Mouse (Mus musculus) left cerebral cortex, postnatal 36 days (tissue): Measurements from ENCODE around the gene Dstn. TPM values are rescaled to one million over a fixed set of nuclear protein-coding genes. Genes with fewer than 3 reads are reported as not detected.

Experiments
- DNase-seq, 2 experiments: peaks; one replicate each; pipeline ENCODE4 v3.0.0; 2021 to 2022; ENCODE audit warnings: low spot score in 2 of 2, mixed read lengths in 1 of 2
- intact Hi-C: fragments of 180-260 bp; cut with DNase I; formaldehyde crosslinking; loops from one replicate; pipeline ENCODE4 v1.15.1; 2025
- total RNA-seq, 2 experiments: library from RNA; stranded (reverse); gene quantifications; 2 replicates each; pipeline ENCODE4 v1.2.3; 2021

Gene Dstn
- total RNA-seq, 2 experiments from 2014 or later, result 161 to 182 TPM

- intact Hi-C loops, result no loop called here
- no peak for DNase-seq
Measured at GRCm38 (mm10) chr2:143912199-143912598, 2.9 kb upstream of the Dstn start.

GRCm38 (mm10) chr2:143914221-143914620 lies 899 bp upstream of the Dstn start:
- DNase-seq, result no peak
- intact Hi-C loops, result no loop called here

DNA sequence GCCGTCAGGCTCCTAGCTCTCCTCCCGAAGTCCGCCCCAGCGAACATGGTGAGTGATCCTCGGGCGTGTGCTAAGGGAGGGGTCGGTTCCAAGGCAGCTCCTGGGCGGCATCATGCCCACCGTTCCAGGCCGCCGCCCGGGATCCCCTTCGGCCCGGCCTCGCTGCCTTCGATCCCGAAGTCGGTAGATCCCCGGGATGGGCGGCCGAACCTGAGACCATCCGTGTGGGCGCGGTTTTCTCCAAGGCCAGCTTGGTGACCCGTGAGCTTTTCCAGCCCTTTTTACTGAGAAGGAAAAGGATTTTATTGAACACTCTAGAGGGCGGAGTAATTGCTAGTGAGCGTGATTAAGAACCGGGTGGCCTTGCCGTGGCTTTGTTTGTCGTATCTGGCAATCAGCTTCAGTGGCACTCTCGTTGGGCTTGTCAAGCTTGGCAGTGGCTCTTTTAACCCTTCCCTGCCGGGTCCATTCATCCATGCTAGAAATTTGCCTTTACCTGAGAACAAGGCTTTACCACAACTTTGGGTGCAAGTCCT lies 548 bp downstream of the Dstn start:
- DNase-seq, result no peak
- intact Hi-C loops, result loop anchor here (1.0 kb wide), 1 partner anchor 355 kb away; the partner anchor contains the start of genes Mgme1 and Snx5

- intact Hi-C loops, result no loop called here
Measured at GRCm38 (mm10) chr2:143916229-143916628, 1.1 kb downstream of the Dstn start.

GRCm38 (mm10) chr2:143917622-143918021 lies 2.5 kb downstream of the Dstn start:
- intact Hi-C loops, result no loop called here
- DNase-seq, result no peak

More at GRCm38 (mm10) chr2:143916229-143916628, 1.1 kb downstream of the Dstn start:
- DNase-seq, result peak; percentile 13 to 18

GRCm38 (mm10) chr2:143918831-143919502 lies 3.8 kb downstream of the Dstn start:
- intact Hi-C loops, result no loop called here
- no peak for DNase-seq

DNA sequence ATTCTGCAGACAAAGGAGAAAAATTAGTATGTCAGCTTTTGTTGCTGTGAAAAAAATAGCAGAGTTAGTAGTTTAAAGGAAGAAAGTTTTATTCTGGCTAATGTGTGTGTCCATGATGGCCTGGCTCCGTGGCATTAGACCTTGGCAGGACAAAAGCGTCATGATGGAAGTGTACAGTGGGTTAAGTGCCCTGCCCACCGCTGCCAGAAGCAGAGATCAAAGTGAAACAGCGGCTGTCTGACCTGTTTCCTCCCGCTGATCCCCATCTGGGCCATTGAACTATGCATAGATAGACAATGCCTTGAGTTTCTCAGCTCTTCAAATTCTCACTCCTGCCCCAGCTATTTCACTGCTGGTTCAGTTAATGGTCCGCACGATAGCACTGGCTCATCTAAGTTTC lies 9.0 kb downstream of the Dstn start:
- intact Hi-C loops, result no loop called here
- no peak for DNase-seq

DNA sequence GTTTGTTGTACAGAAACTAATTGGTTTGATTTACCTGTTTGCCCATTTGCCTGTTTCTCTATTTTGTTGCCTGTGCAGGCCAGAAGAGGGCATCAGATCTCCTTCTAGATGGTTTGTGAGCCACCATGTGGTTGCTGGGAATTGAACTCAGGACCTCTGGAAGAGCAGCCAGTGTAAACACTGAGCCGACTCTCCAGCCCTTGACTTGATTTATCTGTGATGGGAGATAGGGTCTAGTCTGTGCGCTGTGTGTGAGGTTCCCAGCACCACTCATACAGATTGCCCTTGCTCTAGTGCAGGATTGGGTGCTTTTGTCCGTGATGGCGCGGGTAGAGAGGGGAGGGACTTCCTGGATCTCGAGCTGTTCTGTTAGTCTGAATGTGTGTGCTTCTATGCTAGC lies 10.7 kb downstream of the Dstn start:
- intact Hi-C loops, result no loop called here
- DNase-seq, result no peak

DNA sequence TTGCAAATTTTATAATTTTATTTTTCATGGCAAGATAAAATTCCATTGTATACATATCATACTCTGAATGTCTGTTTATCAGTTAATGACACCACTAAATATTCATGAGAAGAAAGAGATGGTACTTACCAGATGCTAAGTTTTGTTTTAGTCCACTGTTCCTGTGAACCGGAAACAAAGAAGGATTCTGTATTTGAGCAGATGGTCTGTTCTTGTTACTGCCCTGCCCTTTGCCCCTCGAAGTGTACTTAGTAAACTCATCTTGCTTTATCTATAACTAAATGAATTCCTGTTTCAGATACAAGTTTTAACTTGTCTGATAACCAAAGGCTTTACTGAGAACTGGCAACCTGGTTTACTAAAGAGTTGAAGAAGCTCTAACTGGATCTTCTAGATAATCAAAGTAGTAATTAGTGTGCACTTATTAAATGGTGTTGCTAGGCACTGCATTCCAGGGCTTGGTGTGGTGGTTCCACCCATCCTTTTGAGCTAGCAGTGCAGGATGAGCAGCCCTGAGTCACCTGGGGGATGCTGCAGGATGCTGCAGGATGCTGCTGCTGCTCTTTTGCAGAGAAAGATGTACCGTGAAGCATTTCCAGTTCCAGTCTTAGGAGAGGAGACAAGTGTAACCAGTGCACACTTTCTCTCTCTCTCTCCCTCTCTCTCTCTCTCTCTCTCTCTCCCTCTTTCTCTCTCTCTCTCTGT lies 14.6 kb downstream of the Dstn start:
- DNase-seq, result no peak
- intact Hi-C loops, result no loop called here

DNA sequence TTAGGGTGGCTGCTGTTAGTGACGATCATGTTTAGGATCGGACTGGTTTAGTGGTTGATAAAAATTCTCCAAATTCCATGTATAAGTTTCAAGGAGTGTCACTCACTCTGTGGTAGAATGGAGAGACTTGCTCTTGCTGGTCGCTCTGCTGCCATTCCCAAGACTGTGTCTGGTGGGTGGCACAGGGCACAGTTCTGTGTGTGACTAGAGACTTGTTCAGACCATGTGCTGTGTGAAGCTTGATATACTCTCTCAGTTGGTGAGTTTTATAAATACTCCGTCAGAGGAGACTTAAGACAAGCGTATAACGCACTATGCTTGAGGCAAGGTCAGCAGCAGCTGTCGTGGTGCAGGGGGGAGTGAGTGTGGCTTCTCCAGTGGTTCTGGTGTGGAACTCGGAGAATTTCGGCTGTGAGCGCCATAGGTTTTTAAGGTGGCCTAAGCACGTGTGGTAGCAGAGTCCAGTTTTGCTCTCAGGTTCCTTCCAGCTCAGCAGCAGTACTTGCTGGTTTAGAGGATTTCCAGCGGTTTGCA lies 17.3 kb downstream of the Dstn start:
- no peak for DNase-seq
- intact Hi-C loops, result no loop called here

- intact Hi-C loops, result no loop called here
- DNase-seq, result no peak
Measured at GRCm38 (mm10) chr2:143933516-143933915, 18.4 kb downstream of the Dstn start.

DNA sequence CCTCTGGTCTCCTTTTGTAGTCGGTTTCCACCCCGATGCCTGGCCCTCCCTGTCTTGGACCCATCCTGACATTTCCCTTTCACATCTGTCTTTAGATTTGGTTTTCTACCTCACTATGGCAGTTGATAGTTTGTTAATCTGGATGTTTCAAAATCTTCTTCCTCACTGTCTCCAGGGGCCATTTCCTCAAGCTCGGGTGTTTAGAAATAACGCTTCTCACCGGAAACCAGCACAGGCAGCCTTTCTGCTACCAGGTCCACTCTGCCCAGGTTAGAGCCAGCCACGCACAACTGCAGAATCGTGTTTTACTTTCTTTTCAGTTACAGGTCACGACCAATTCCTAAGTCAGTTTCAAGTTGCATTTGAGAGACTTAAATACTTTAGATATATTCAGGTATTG lies 19.3 kb downstream of the Dstn start:
- intact Hi-C loops, result no loop called here
- DNase-seq, result no peak

- no peak for DNase-seq
- intact Hi-C loops, result no loop called here
Measured at GRCm38 (mm10) chr2:143937861-143938260, 22.7 kb downstream of the Dstn start.

- intact Hi-C loops, result no loop called here
- DNase-seq, result no peak
Measured at GRCm38 (mm10) chr2:143940406-143940805, 25.3 kb downstream of the Dstn start.

DNA sequence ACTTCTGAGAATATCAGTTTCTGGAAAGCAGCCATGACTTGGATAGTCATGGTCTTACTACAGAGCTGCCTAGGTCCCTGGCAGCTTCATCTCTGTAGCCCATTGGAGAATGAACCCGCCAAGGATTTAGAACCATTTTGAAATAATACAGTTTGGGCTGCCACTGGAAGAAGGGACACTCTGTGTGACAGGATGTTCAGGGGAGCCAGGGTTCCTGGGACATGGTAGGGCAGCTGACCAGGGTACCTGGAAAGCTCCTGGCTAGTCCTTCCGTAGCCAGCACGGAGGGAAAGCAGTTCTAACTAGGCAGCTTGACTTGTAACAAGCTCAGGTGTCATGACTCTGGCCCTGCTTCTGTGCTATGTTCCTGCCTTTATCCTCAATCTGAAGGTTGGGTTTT lies 29.7 kb downstream of the Dstn start:
- no peak for DNase-seq
- intact Hi-C loops, result no loop called here

DNA sequence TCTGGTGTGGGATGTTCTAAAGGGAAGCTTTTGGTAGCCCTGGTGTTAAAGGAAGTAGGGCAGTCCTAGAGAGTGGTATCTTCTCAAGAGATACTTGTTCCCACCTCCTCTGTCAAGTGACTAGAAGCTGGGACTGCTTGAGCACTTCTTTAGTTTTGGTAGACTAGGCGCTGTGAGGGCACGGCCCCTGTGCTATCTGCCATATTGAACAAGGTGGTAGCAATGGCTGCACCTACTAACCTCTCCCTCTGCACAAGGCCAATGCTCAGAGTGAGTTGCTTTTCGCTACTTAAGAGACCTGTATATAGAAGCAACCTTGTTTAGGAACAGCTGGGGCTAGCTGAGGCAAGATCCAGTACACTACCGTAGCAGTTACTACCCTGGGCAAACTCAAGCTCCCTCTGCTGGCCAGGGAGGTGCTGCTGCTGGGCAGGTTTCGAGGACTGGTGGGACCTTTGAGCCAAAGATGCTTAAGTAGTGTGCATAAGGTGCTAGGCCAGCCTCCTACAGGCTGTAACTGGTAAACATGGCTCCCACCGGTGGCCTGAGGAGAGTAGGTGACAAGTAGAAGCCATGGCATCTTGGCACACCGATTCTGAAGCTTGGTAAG lies 30.5 kb downstream of the Dstn start:
- no peak for DNase-seq
- intact Hi-C loops, result no loop called here

- DNase-seq, result no peak
- intact Hi-C loops, result no loop called here
Measured at GRCm38 (mm10) chr2:143946399-143946798, 31.3 kb downstream of the Dstn start.

DNA sequence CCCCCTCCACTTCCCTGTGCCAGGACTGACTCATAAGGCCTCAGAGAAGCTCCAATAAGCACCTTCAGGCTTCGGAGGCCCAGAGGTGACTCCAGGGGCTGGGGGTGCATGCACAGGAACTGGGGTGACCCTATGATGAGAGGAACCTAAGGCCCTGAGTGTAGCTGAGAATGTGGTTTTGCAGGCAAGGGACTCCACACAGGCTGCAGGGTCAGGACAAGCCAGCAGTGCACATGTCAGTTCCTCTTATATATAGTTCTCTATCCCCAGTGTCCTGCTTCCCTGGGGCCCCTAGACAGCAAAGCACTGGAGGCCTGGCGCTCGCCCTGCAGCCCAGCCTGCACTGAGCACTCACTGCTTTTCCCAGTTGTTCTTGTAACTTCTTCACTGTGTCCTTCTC lies 32.9 kb downstream of the Dstn start:
- intact Hi-C loops, result no loop called here
- peak in 1 of 2 experiments; percentile 2 for DNase-seq

GRCm38 (mm10) chr2:143948416-143948815 lies 33.3 kb downstream of the Dstn start:
- intact Hi-C loops, result no loop called here
- no peak for DNase-seq

DNA sequence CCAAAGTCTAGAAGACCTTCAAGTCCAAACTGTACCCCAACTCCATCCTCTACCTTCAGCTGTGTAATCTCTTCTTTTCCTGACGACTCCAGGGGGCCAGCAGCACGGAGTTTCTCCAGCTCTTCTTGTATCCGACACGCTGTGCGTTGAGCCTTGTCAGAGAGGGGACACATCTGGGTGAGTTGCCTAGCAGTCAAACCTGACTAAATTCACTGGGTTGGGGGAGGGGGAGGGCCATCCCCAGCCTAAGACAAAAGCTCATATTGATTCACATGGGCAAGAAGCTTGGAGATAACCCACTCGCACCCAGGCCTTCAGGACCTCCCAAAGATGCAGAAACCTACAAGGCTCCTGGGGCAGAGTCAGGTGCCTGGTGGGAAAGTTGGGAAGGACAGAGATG lies 34.1 kb downstream of the Dstn start:
- intact Hi-C loops, result no loop called here
- DNase-seq, result peak in 1 of 2 experiments; percentile 0
